Mouse (Mus musculus) midbrain, embryonic 14.5 days (tissue): ENCODE measurements at regions not wholly inside any gene's neighbourhood (a gene's known extent, or its start where the extent isn't known, plus 50 kb on each side); places are given as distances from the start of the nearest gene placed in this dataset.

Experiments
- ATAC-seq: fragments of 200-750 bp; cut with Nextera tagmentation; 2 replicates; pipeline ENCODE4 v1.8.0; 2017; ENCODE audit warnings: moderate number of reproducible peaks, moderate library complexity; ENCODE audit not compliant: low FRiP score, low TSS enrichment
- DNase-seq: peaks from one replicate; pipeline ENCODE4 v3.0.0-alpha.2; 2015
- H3K27ac ChIP-seq: fragments of 300-500 bp; sonication (generic); replicated peaks from 2 replicates; pipeline ENCODE4 v1.5.1; 2014; ENCODE audit warnings: mild to moderate bottlenecking, low read depth, low read length, moderate library complexity
- H3K27me3 ChIP-seq: fragments of 300-500 bp; sonication (generic); 2 replicates; pipeline ENCODE4 v1.6.1; 2014; ENCODE audit warnings: low read length, control low read depth, mixed read lengths; ENCODE audit not compliant: control insufficient read depth, insufficient read depth
- H3K36me3 ChIP-seq: fragments of 300-500 bp; sonication (generic); 2 replicates; pipeline ENCODE4 v1.6.1; 2014; ENCODE audit warnings: low read length, control low read depth; ENCODE audit not compliant: control insufficient read depth, insufficient read depth
- H3K4me1 ChIP-seq: fragments of 300-500 bp; sonication (generic); 2 replicates; pipeline ENCODE4 v1.6.1; 2014; ENCODE audit warnings: mild to moderate bottlenecking, antibody characterized with exemption, low read length, control low read depth; ENCODE audit not compliant: control insufficient read depth, insufficient read depth
- H3K4me2 ChIP-seq: fragments of 300-500 bp; sonication (generic); 2 replicates; pipeline ENCODE4 v1.6.1; 2014; ENCODE audit warnings: mild to moderate bottlenecking, low read length, moderate library complexity
- H3K4me3 ChIP-seq: fragments of 300-500 bp; sonication (generic); replicated peaks from 2 replicates; pipeline ENCODE4 v1.5.1; 2014; ENCODE audit warnings: low read depth, low read length
- H3K9ac ChIP-seq: fragments of 300-500 bp; sonication (generic); replicated peaks from 2 replicates; pipeline ENCODE4 v1.6.1; 2014; ENCODE audit warnings: mild to moderate bottlenecking, low read length, moderate library complexity
- H3K9me3 ChIP-seq: fragments of 300-500 bp; sonication (generic); 2 replicates; pipeline ENCODE4 v1.6.1; 2016; ENCODE audit warnings: low read length, control low read depth, mixed read lengths; ENCODE audit not compliant: control insufficient read depth
- WGBS: fragments of 180-500 bp; shearing (Covaris S2); extraction: QIAGEN DNeasy Blood & Tissue Kit; methylation state at CpG from one replicate; pipeline ENCODE4 v1.1.7; 2014; 5-methylcytosine and 5-hydroxymethylcytosine counted together

GRCm38 (mm10) chr16:64068787-64069673 is 205.1 kb upstream of the Epha3 start:
- Histone ChIP-seq H3K9me3 (no peaks in the 10 kb centered on the region), H3K27ac (peak overlapping the region; percentile 60), H3K36me3 (no peaks in the 10 kb centered on the region), H3K27me3 (peaks cover 25% of the 10 kb centered on the region), H3K9ac (no peak overlapping the region; the same call in 1 of the 2 replicates), H3K4me1 (peaks cover 6% of the 10 kb centered on the region), H3K4me3 (no peak overlapping the region), H3K4me2 (peak overlapping the region; percentile 38)
- 5% methylated on average over 13 of the region's 13 CpGs for WGBS
- DNase-seq (peak; percentile 81), ATAC-seq (peak; percentile 95)

DNA sequence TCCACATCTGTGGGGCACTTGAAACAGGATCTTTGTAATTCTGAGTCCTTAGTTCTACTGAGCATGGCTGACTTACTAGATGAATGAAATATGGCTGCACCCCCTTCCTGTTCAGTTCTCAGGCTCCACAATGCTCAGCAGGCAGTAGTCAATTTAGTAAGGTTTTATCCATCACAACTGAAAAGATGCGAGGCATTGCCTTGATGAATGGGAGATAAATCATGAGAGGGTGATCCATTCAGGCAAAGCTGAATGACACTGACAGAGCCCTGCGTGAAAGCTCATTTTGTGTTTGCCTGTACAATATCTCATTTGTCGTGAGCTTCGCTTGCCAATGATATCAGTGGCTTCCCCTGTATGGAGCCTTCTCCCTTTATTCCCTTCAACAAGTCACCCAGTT is 198.6 kb upstream of the Epha3 start:
- Histone ChIP-seq H3K27me3 (peaks cover 11% of the 10 kb centered on the region), H3K9ac (no peak overlapping the region), H3K9me3 (no peaks in the 10 kb centered on the region), H3K27ac (no peak overlapping the region), H3K36me3 (no peaks in the 10 kb centered on the region), H3K4me1 (no peaks in the 10 kb centered on the region), H3K4me2 (no peak overlapping the region), H3K4me3 (no peak overlapping the region)
- no peak for ATAC-seq
- WGBS = 20% methylated on average over 4 of the region's 4 CpGs
- no peak for DNase-seq

DNA sequence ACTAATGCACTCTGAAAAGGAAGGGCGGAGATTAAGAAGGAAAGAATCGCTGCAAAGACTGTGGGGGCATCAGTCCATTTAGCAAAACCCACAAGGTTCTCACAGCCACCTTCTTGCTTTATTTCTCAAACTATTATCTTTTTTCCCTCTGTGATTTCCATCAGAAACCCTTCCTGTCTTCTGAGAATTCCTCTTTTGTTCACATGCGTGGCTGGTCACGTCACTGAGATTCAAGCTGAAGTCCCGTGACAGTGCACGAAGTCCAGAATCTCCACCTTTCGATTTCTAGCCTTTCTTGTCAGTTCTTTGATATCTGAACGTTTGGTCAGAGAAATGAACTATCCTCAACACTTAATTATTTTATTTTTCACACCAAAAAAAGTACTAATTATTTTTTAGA is 194.7 kb upstream of the Epha3 start:
- Histone ChIP-seq H3K27ac (no peak overlapping the region), H3K27me3 (no peaks in the 10 kb centered on the region; the same call in 1 of the 2 replicates), H3K4me1 (no peaks in the 10 kb centered on the region), H3K9ac (no peak overlapping the region), H3K36me3 (no peaks in the 10 kb centered on the region), H3K4me3 (no peak overlapping the region), H3K9me3 (no peaks in the 10 kb centered on the region), H3K4me2 (0 out of 2 replicates have a peak overlapping the region, but pooled peaks have one; percentile 1)
- no peak for ATAC-seq
- DNase-seq = no peak
- WGBS = 16% methylated on average over 8 of the region's 8 CpGs

- Histone ChIP-seq H3K27ac (no peak overlapping the region), H3K36me3 (no peaks in the 10 kb centered on the region), H3K4me1 (no peaks in the 10 kb centered on the region), H3K4me3 (no peak overlapping the region), H3K27me3 (no peaks in the 10 kb centered on the region; the same call in 1 of the 2 replicates), H3K9me3 (no peaks in the 10 kb centered on the region), H3K4me2 (no peak overlapping the region), H3K9ac (no peak overlapping the region)
- ATAC-seq (no peak), DNase-seq (no peak)
- WGBS = 92% methylated on average over 1 of the region's 1 CpGs
Observed at GRCm38 (mm10) chr16:64054346-64054745, 190.4 kb upstream of the Epha3 start.

DNA sequence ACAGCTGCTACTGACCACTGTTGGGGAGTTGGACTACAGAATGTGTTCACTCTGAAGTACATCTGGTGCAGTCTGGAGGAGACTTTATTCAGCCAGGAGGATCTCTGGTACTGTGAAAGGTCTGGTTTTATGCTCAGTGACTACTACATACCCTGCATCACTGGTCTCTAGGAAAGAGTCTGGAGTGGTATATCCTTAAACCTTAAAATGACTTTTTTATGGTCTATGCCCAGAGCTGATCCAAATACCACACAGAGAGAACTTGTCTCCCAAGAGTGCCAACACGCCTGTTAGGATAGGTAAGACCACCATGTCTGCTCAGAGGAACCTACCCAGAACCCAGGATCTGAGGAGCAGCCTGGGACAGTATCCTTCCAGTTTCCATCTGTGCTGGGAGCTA is 184.1 kb upstream of the Epha3 start:
- no peaks in the 10 kb centered on the region for H3K9me3 ChIP-seq
- no peak overlapping the region for H3K27ac ChIP-seq
- H3K9ac ChIP-seq = no peak overlapping the region
- H3K4me3 ChIP-seq = no peak overlapping the region
- no peaks in the 10 kb centered on the region for H3K4me1 ChIP-seq
- 70% methylated on average over 1 of the region's 1 CpGs for WGBS
- H3K4me2 ChIP-seq = no peak overlapping the region
- no peaks in the 10 kb centered on the region for H3K36me3 ChIP-seq
- no peaks in the 10 kb centered on the region for H3K27me3 ChIP-seq
- ATAC-seq = no peak
- DNase-seq = no peak

DNA sequence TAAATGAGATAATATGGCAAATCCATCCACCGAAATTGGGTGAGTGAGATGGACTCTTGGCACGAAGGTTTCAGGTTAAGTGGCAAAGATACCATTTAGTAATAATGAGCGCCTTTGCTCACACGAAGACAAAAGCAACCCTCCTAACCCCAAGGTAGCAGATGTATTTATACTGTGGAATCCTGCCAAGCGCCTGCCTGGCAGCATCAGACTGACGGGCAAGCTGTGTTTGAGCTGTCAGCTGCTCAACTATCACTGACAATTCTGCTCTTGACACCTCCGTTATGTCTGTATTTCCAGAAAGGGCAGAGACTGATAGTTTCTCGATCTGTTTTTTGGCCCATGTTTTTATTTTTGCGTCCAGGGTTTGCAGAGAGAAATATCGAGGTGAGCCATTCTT is 169.1 kb upstream of the Epha3 start:
- no peak overlapping the region for H3K4me2 ChIP-seq
- H3K36me3 ChIP-seq = no peaks in the 10 kb centered on the region
- ATAC-seq (peak; percentile 60), DNase-seq (peak; percentile 55)
- no peaks in the 10 kb centered on the region for H3K9me3 ChIP-seq
- 73% methylated on average over 10 of the region's 10 CpGs for WGBS
- H3K9ac ChIP-seq = no peak overlapping the region
- H3K4me3 ChIP-seq = no peak overlapping the region
- no peaks in the 10 kb centered on the region for H3K27me3 ChIP-seq
- no peak overlapping the region for H3K27ac ChIP-seq
- 0 out of 2 replicates have a peak, but pooled peaks cover 2% of the 10 kb centered on the region for H3K4me1 ChIP-seq

DNA sequence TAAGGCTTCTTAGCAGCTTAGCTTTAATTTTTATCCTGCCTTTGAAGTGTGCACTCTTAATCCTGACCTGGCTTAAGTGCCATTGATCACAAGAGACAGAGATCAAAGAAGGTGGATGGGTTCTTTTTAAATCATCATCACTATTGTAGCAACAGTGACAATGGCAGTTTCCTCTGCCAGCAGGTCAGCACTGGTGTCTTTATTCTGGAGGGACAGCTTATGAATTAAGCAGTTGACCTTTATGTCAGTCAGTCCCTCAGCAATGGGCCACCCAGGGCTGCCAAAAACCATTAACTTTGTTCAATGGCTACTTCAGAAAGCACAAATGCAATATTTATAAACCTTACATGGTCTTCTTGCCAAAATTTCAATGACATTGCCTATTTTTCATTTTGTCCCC is 160.0 kb upstream of the Epha3 start:
- no peaks in the 10 kb centered on the region for H3K4me1 ChIP-seq
- DNase-seq = no peak
- no peaks in the 10 kb centered on the region for H3K9me3 ChIP-seq
- H3K27ac ChIP-seq = no peak overlapping the region
- no peak for ATAC-seq
- H3K36me3 ChIP-seq = no peaks in the 10 kb centered on the region
- H3K4me2 ChIP-seq = no peak overlapping the region
- H3K9ac ChIP-seq = no peak overlapping the region
- H3K27me3 ChIP-seq = peaks cover 2% of the 10 kb centered on the region; the same call in 1 of the 2 replicates
- H3K4me3 ChIP-seq = no peak overlapping the region

- 78% methylated on average over 5 of the region's 5 CpGs for WGBS
- H3K36me3 ChIP-seq = no peaks in the 10 kb centered on the region
- H3K4me1 ChIP-seq = no peaks in the 10 kb centered on the region
- H3K4me3 ChIP-seq = no peak overlapping the region
- H3K9ac ChIP-seq = no peak overlapping the region
- no peaks in the 10 kb centered on the region for H3K27me3 ChIP-seq
- H3K4me2 ChIP-seq = no peak overlapping the region
- no peaks in the 10 kb centered on the region for H3K9me3 ChIP-seq
- H3K27ac ChIP-seq = no peak overlapping the region
- DNase-seq (peak; percentile 10), ATAC-seq (no peak)
Observed at GRCm38 (mm10) chr16:64000884-64001283, 136.9 kb upstream of the Epha3 start.

DNA sequence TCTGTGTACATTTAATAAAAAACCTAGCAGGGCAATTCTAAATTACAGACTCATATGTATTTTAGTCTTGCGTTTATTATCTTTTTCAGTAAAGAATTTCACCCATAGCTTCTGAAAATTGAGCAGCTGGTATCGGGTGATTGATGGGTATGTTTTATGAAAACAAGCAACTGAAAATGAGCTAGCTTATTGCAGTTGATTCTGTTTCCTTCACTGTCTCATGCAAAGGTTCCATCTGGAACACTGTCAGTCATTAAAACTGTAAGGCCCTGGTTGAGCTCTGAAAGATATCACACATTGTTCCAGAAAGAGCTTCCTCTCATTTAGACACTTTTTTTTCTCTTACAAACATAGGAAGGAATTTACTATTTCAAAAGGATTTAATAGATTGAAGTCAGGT is 103.4 kb upstream of the Epha3 start:
- 89% methylated on average over 2 of the region's 2 CpGs for WGBS
- H3K36me3 ChIP-seq = no peaks in the 10 kb centered on the region
- H3K4me2 ChIP-seq = no peak overlapping the region
- ATAC-seq (no peak), DNase-seq (no peak)
- H3K27me3 ChIP-seq = no peaks in the 10 kb centered on the region
- no peaks in the 10 kb centered on the region for H3K4me1 ChIP-seq
- no peak overlapping the region for H3K27ac ChIP-seq
- no peak overlapping the region for H3K4me3 ChIP-seq
- no peaks in the 10 kb centered on the region for H3K9me3 ChIP-seq
- no peak overlapping the region for H3K9ac ChIP-seq
